Mouse (Mus musculus): ENCODE measurements around the gene Cdh20. TPM values are rescaled to one million over a fixed set of nuclear protein-coding genes. Genes with fewer than 3 reads are reported as not detected.

Gene Cdh20
- total and polyA plus RNA-seq, 3 experiments: not detected

- TF ChIP-seq CHD2 (IDR thresholded peaks at IDR 0.05; ENCODE audit: low read length) (no peak), EP300 (IDR thresholded peaks at IDR 0.05; ENCODE audit: low read length) (no peak), SMC3 (IDR thresholded peaks at IDR 0.05; ENCODE audit: low read depth, low read length) (no peak), JUN (IDR thresholded peaks at IDR 0.05; ENCODE audit: insufficient read depth, low read depth, low read length) (no peak), TCF12 (IDR thresholded peaks at IDR 0.05; ENCODE audit: low read depth, low read length) (no peak), ZC3H11A (IDR thresholded peaks at IDR 0.05; ENCODE audit: low read depth, low read length) (no peak), ETS1 (conservative IDR thresholded peaks at IDR 0.05; ENCODE audit: low read depth, low read length) (no peak), ELF1 (IDR thresholded peaks at IDR 0.05; ENCODE audit: low read depth, low read length) (no peak), ZMIZ1 (IDR thresholded peaks at IDR 0.05; ENCODE audit: low read depth, low read length) (no peak), HCFC1 (IDR thresholded peaks at IDR 0.05; ENCODE audit: low read depth, low read length) (no peak), USF1 (IDR thresholded peaks at IDR 0.05; ENCODE audit: low read depth, low read length) (no peak), GABPA (IDR thresholded peaks at IDR 0.05; ENCODE audit: insufficient replicate concordance, low read depth, low read length) (no peak), ZNF384 (IDR thresholded peaks at IDR 0.05; ENCODE audit: low read depth, low read length) (no peak), MXI1 (IDR thresholded peaks at IDR 0.05; ENCODE audit: low read depth, low read length) (no peak), JUND (conservative IDR thresholded peaks at IDR 0.05; ENCODE audit: low read depth, low read length) (no peak), SIN3A (IDR thresholded peaks at IDR 0.05; ENCODE audit: low read length) (no peak), MAFK (IDR thresholded peaks at IDR 0.05; ENCODE audit: insufficient replicate concordance, low read length) (no peak), MAZ (IDR thresholded peaks at IDR 0.05; ENCODE audit: low read depth, low read length) (no peak), RCOR1 (conservative IDR thresholded peaks at IDR 0.05; ENCODE audit: low read depth, low read length) (no peak)
- Histone ChIP-seq H3K4me1 (ENCODE audit: control insufficient read depth in 1 of 2, insufficient read depth in 2 of 2) (no peaks in the 10 kb centered on the region), H3K4me2 (ENCODE audit: insufficient read depth, low read depth, poor library complexity, severe bottlenecking) (no peak overlapping the region), H3K27ac (ENCODE audit: insufficient read depth, low read depth) (no peak overlapping the region), H3K27me3 (replicated peaks) (peaks cover 8% of the 10 kb centered on the region), H3K36me3 (replicated peaks in 1 of 2; ENCODE audit: control insufficient read depth in 1 of 2, insufficient read depth in 1 of 2, low read length in 1 of 2) (no peaks in the 10 kb centered on the region), H3K9me3 (replicated peaks; ENCODE audit: low read length) (no peaks in the 10 kb centered on the region), H3K79me2 (replicated peaks; ENCODE audit: control insufficient read depth, extremely low read depth, insufficient read depth, poor library complexity, severe bottlenecking) (no peaks in the 10 kb centered on the region), H3K4me3 (replicated peaks in 1 of 3; ENCODE audit: low read depth in 2 of 3, low read length in 2 of 3, poor library complexity in 1 of 3) (no peak overlapping the region), H3K9ac (ENCODE audit: insufficient read depth, low read depth) (no peak overlapping the region)
- dilution Hi-C loops (cut with MboI; ENCODE audit: extremely low pct_ligation_motif_present, extremely low pct_unique_long_range_greater_than_20kb, low sequenced_read_pairs) (no loop called here), in situ Hi-C loops (cut with MboI; ENCODE audit: low pct_ligation_motif_present, low pct_unique_long_range_greater_than_20kb, low sequenced_read_pairs) (loop anchor here (25.0 kb wide), 1 partner anchor 375 kb away; the partner anchor contains the start of gene Rnf152)
- no peak for DNase-seq (ENCODE audit: extremely low read depth)
Observed at GRCm38 (mm10) chr1:104987526-104987925, 219.2 kb downstream of the Cdh20 start.

GRCm38 (mm10) chr1:104992441-104992840, 224.1 kb downstream of the Cdh20 start:
- dilution Hi-C loops (cut with MboI; ENCODE audit: extremely low pct_ligation_motif_present, extremely low pct_unique_long_range_greater_than_20kb, low sequenced_read_pairs) (no loop called here), in situ Hi-C loops (cut with MboI; ENCODE audit: low pct_ligation_motif_present, low pct_unique_long_range_greater_than_20kb, low sequenced_read_pairs) (loop anchor here (25.0 kb wide), 1 partner anchor 370 kb away; the partner anchor contains the start of gene Rnf152)
- TF ChIP-seq KAT2A (IDR thresholded peaks at IDR 0.05; ENCODE audit: insufficient replicate concordance, low read length): no peak
- no peak for TF ChIP-seq IRF4 (IDR thresholded peaks at IDR 0.05; ENCODE audit: low read depth, low read length)
- no peak for TF ChIP-seq SMC3 (IDR thresholded peaks at IDR 0.05; ENCODE audit: low read depth, low read length)
- no peak for TF ChIP-seq NRF1 (IDR thresholded peaks at IDR 0.05; ENCODE audit: low read depth, low read length)
- no peak for TF ChIP-seq UBTF (IDR thresholded peaks at IDR 0.05; ENCODE audit: low read depth, low read length)
- TF ChIP-seq EP300 (IDR thresholded peaks at IDR 0.05; ENCODE audit: low read length): no peak
- no peak for TF ChIP-seq POLR2A (IDR thresholded peaks at IDR 0.05; ENCODE audit: low read depth, low read length)
- TF ChIP-seq MAX (IDR thresholded peaks at IDR 0.05; ENCODE audit: low read length): no peak
- TF ChIP-seq POLR2AphosphoS2 (IDR thresholded peaks at IDR 0.05; ENCODE audit: low read depth, low read length): no peak
- no peak for TF ChIP-seq TBP (conservative IDR thresholded peaks at IDR 0.05; ENCODE audit: low read depth, low read length)
- TF ChIP-seq USF1 (IDR thresholded peaks at IDR 0.05; ENCODE audit: low read depth, low read length): no peak
- TF ChIP-seq SIN3A (IDR thresholded peaks at IDR 0.05; ENCODE audit: low read length): no peak
- TF ChIP-seq RAD21 (IDR thresholded peaks at IDR 0.05; ENCODE audit: low read depth, low read length): no peak
- no peak for TF ChIP-seq PAX5 (IDR thresholded peaks at IDR 0.05; ENCODE audit: low read length)
- TF ChIP-seq BHLHE40 (IDR thresholded peaks at IDR 0.05; ENCODE audit: low read depth, low read length): no peak
- no peaks in the 10 kb centered on the region for H3K4me1 ChIP-seq (ENCODE audit: control insufficient read depth in 1 of 2, insufficient read depth in 2 of 2)
- H3K9ac ChIP-seq (ENCODE audit: insufficient read depth, low read depth): no peak overlapping the region
- no peak overlapping the region for H3K27ac ChIP-seq (ENCODE audit: insufficient read depth, low read depth)
- H3K4me2 ChIP-seq (ENCODE audit: insufficient read depth, low read depth, poor library complexity, severe bottlenecking): no peak overlapping the region
- peaks cover 15% of the 10 kb centered on the region for H3K27me3 ChIP-seq (replicated peaks)
- H3K4me3 ChIP-seq (replicated peaks in 1 of 3; ENCODE audit: low read depth in 2 of 3, low read length in 2 of 3, poor library complexity in 1 of 3): no peak overlapping the region
- no peaks in the 10 kb centered on the region for H3K9me3 ChIP-seq (replicated peaks; ENCODE audit: low read length)
- no peaks in the 10 kb centered on the region for H3K79me2 ChIP-seq (replicated peaks; ENCODE audit: control insufficient read depth, extremely low read depth, insufficient read depth, poor library complexity, severe bottlenecking)
- DNase-seq (ENCODE audit: extremely low read depth): no peak
- H3K36me3 ChIP-seq (replicated peaks in 1 of 2; ENCODE audit: control insufficient read depth in 1 of 2, insufficient read depth in 1 of 2, low read length in 1 of 2): no peaks in the 10 kb centered on the region
